Mouse (Mus musculus): ENCODE results near the gene Musk.

DNA sequence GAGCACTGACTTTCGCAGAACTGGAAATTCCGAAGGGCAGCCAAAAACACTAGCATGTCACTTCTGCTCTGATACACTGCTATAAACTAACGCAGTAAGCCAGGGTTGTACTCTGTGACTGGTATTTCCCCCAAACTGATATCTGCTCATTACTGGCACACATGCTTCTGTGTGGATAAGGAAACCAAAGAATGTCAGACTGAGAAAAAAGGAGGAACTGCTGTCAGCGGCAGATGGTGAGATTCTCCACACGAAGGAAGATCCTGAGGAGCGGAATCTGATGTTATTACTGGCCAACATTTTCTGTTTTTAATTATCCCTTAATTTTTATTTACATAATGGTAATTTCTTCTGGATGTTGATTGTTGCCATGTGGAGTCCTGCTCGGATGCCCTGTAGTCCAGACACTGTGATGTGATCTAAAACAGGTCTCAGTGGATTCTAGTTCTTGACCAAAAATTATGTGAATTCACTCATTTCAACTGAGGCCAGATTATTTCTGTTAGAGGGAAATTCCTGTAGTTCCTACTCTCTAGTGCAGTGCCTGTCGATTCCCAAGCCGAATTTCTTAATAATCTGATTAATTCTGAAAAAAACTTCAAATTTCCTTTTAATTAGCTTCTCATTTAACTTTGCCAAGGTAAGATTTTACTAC is 137.6 kb downstream of the Musk start:
- TF ChIP-seq GATA1 (IDR thresholded peaks at IDR 0.05; ENCODE audit: borderline replicate concordance, low read length) (no peak), FLI1 (IDR thresholded peaks at IDR 0.05; ENCODE audit: low read length) (no peak)

All from megakaryocyte, embryonic 14.5 days (primary cell).